ENCODE assay signal across 12 mouse cellular contexts in genomic region chr4:40181681-40182080, GRCm38 (mm10). TPM values are rescaled to one million over a fixed set of nuclear protein-coding genes. Genes with fewer than 3 reads are reported as not detected.
DNase-seq lines count a peak whose midpoint lies in the region; ATAC-seq and TF ChIP-seq lines count a peak whose summit lies in the region.
"Had no signal": no experiment of that assay in that cellular context is flagged by ENCODE, and none has a peak within 500 bp of the region (broad histone marks: within the 10 kb centered on the region; RNA-seq: fewer than 3 reads in every experiment).

No protein-coding gene starts in this region.

- no peak overlapping the region for H3K4me2 ChIP-seq in intestine, embryonic 15.5 days (replicated peaks)
- no peak overlapping the region for H3K4me2 ChIP-seq in liver, embryonic 16.5 days (ENCODE audit: low read depth, low read length)
- H3K4me2 ChIP-seq in midbrain, embryonic 16.5 days (ENCODE audit: low read length), result no peak overlapping the region
- H3K4me2 ChIP-seq: hindbrain, embryonic 12.5 days; lung, embryonic 15.5 days; midbrain, embryonic 11.5 days had no signal

- 0 out of 2 replicates have a peak overlapping the region, but pooled peaks have one; percentile 15 for H3K27ac ChIP-seq in intestine, embryonic 15.5 days
- H3K27ac ChIP-seq in liver, embryonic 16.5 days (ENCODE audit: low read length), result peak overlapping the region; percentile 55; the same call in 1 of the 2 replicates
- no peak overlapping the region for H3K27ac ChIP-seq in midbrain, embryonic 16.5 days (ENCODE audit: low read length)
- H3K27ac ChIP-seq in gastrocnemius, adult 2 months, result no peak overlapping the region
- H3K27ac ChIP-seq: hindbrain, embryonic 12.5 days; lung, embryonic 15.5 days had no signal

- H3K4me3 ChIP-seq in intestine, embryonic 15.5 days (replicated peaks), result no peak overlapping the region
- H3K4me3 ChIP-seq in liver, embryonic 16.5 days (ENCODE audit: low read depth, low read length), result no peak overlapping the region
- H3K4me3 ChIP-seq in midbrain, embryonic 16.5 days (ENCODE audit: low read depth, low read length), result no peak overlapping the region
- H3K4me3 ChIP-seq in gastrocnemius, adult 2 months, result no peak overlapping the region
- H3K4me3 ChIP-seq: hindbrain, embryonic 12.5 days; lung, embryonic 15.5 days had no signal

- H3K9me3 ChIP-seq in intestine, embryonic 15.5 days, result no peaks in the 10 kb centered on the region
- no peaks in the 10 kb centered on the region for H3K9me3 ChIP-seq in liver, embryonic 16.5 days (replicated peaks; ENCODE audit: control insufficient read depth, low read length)
- H3K9me3 ChIP-seq in midbrain, embryonic 16.5 days (replicated peaks; ENCODE audit: control insufficient read depth, low read length, poor library complexity, severe bottlenecking), result no peaks in the 10 kb centered on the region
- H3K9me3 ChIP-seq: hindbrain, embryonic 12.5 days; lung, embryonic 15.5 days had no signal

- H3K9ac ChIP-seq in intestine, embryonic 15.5 days, result no peak overlapping the region
- H3K9ac ChIP-seq in liver, embryonic 16.5 days (ENCODE audit: low read depth, low read length), result no peak overlapping the region
- no peak overlapping the region for H3K9ac ChIP-seq in midbrain, embryonic 16.5 days (ENCODE audit: low read depth, low read length)
- H3K9ac ChIP-seq: hindbrain, embryonic 12.5 days; lung, embryonic 15.5 days had no signal

- no peaks in the 10 kb centered on the region for H3K27me3 ChIP-seq in intestine, embryonic 15.5 days (replicated peaks)
- H3K27me3 ChIP-seq in liver, embryonic 16.5 days (ENCODE audit: control insufficient read depth, insufficient read depth, low read depth, low read length), result no peaks in the 10 kb centered on the region
- H3K27me3 ChIP-seq in midbrain, embryonic 16.5 days (ENCODE audit: control insufficient read depth, insufficient read depth, low read depth, low read length), result no peaks in the 10 kb centered on the region
- H3K27me3 ChIP-seq: hindbrain, embryonic 12.5 days; lung, embryonic 15.5 days had no signal

- intact Hi-C loops in gastrocnemius, adult 2 months (cut with DNase I), result loop anchor here (2.0 kb wide), 1 partner anchor 47 kb away; no protein-coding TSS in a partner anchor

- peak; percentile 94 for ATAC-seq in intestine, embryonic 15.5 days
- ATAC-seq in liver, embryonic 16.5 days (ENCODE audit: low read depth), result peak; percentile 86
- ATAC-seq in midbrain, embryonic 16.5 days, result no peak

- H3K4me1 ChIP-seq in intestine, embryonic 15.5 days (replicated peaks), result no peaks in the 10 kb centered on the region
- no peaks in the 10 kb centered on the region; the same call in none of the 2 replicates for H3K4me1 ChIP-seq in liver, embryonic 16.5 days (ENCODE audit: control insufficient read depth, low read depth, low read length)
- H3K4me1 ChIP-seq in midbrain, embryonic 16.5 days (ENCODE audit: control insufficient read depth, insufficient read depth, low read length), result no peaks in the 10 kb centered on the region
- H3K4me1 ChIP-seq: hindbrain, embryonic 12.5 days; lung, embryonic 15.5 days had no signal

- peak; percentile 61 for DNase-seq in adrenal gland, adult 2 months
- no peak for DNase-seq in adrenal gland, postnatal 4 days (ENCODE audit: low spot score in 2 of 2)
- DNase-seq in kidney, postnatal 14 days, result peak; percentile 91
- DNase-seq in gastrocnemius, adult 2 months, result no peak
- no peak for DNase-seq in layer of hippocampus, adult 11-12 months (ENCODE audit: low spot score)
- DNase-seq: cerebellum, adult 9-11 months had no signal

- WGBS in intestine, embryonic 15.5 days, result 82% methylated on average over 8 of the region's 8 CpGs
- WGBS in liver, embryonic 16.5 days (ENCODE audit: insufficient replicate concordance), result 53% methylated on average over 8 of the region's 8 CpGs
- 95% methylated on average over 8 of the region's 8 CpGs for WGBS in midbrain, embryonic 16.5 days

- H3K36me3 ChIP-seq in intestine, embryonic 15.5 days, result peaks cover 18% of the 10 kb centered on the region
- peaks cover 15% of the 10 kb centered on the region for H3K36me3 ChIP-seq in liver, embryonic 16.5 days (ENCODE audit: control insufficient read depth, insufficient read depth)
- H3K36me3 ChIP-seq in midbrain, embryonic 16.5 days (ENCODE audit: control insufficient read depth, insufficient read depth, low read length), result peaks cover 55% of the 10 kb centered on the region

- no peak for TF ChIP-seq CTCF in gastrocnemius, adult 2 months (IDR thresholded peaks at IDR 0.05)

RNA-seq across cellular contexts. Expression of gene Aco1, which starts 38.8 kb away (rescaled TPM):
- 100 to 1,000 TPM; 122 to 146 TPM for total RNA-seq in adrenal gland, adult 2 months (2021)
- 43.3 and 51.3 TPM in 2 replicates for polyA plus RNA-seq in adrenal gland, adult 2 months (2012; rRNA removed)
- total RNA-seq in adrenal gland, postnatal 4 days (2021), result 100 to 1,000 TPM; 133 to 144 TPM
- 66.9 and 68.1 TPM in 2 replicates for polyA plus RNA-seq in intestine, embryonic 15.5 days (2015; fragmentation: Nextera tagmentation; extraction: Ambion mirVana)
- polyA plus RNA-seq in liver, embryonic 16.5 days (2015; fragmentation: Nextera tagmentation; extraction: Ambion mirVana), result 51.3 and 59.9 TPM in 2 replicates
- 46.0 and 46.3 TPM in 2 replicates for polyA plus RNA-seq in midbrain, embryonic 16.5 days (2015; fragmentation: Nextera tagmentation; extraction: Ambion mirVana)
- 10 to 100 TPM; 16.5 to 17.7 TPM for total RNA-seq in gastrocnemius, adult 2 months (2021)

RNA-seq across cellular contexts. Expression of gene Ddx58, which starts 57.9 kb away (rescaled TPM):
- total RNA-seq in adrenal gland, adult 2 months (2021), result 10 to 100 TPM; 25.2 to 30.3 TPM
- 9.7 and 13.3 TPM in 2 replicates for polyA plus RNA-seq in adrenal gland, adult 2 months (2012; rRNA removed)
- total RNA-seq in adrenal gland, postnatal 4 days (2021), result 10 to 100 TPM; 22.7 to 23.4 TPM
- polyA plus RNA-seq in intestine, embryonic 15.5 days (2015; fragmentation: Nextera tagmentation; extraction: Ambion mirVana), result 8.5 and 10.0 TPM in 2 replicates
- polyA plus RNA-seq in liver, embryonic 16.5 days (2015; fragmentation: Nextera tagmentation; extraction: Ambion mirVana), result 5.7 and 6.0 TPM in 2 replicates
- polyA plus RNA-seq in midbrain, embryonic 16.5 days (2015; fragmentation: Nextera tagmentation; extraction: Ambion mirVana), result 2.4 and 3.1 TPM in 2 replicates
- 1 to 10 TPM; 2.4 to 3.0 TPM for total RNA-seq in gastrocnemius, adult 2 months (2021)

Comparison
In these comparisons a context has a peak if more than half of its experiments do, and no peak if none do; other contexts are left out.
1. DNase-seq: peak in adrenal gland, adult 2 months (single experiment) and kidney, postnatal 14 days (single experiment); none in adrenal gland, postnatal 4 days (0 of 2), gastrocnemius, adult 2 months (single experiment) and layer of hippocampus, adult 11-12 months (single experiment).
2. H3K27ac ChIP-seq: peak in intestine, embryonic 15.5 days (single experiment) and liver, embryonic 16.5 days (single experiment); none in midbrain, embryonic 16.5 days (single experiment) and gastrocnemius, adult 2 months (single experiment).